Mouse (Mus musculus): ENCODE data around the gene Hipk3. TPM values are rescaled to one million over a fixed set of nuclear protein-coding genes. Genes with fewer than 3 reads are reported as not detected.

The Hipk3 gene
- polyA plus RNA-seq, 1 experiment from 2014 or later, result 11.8 TPM

DNA sequence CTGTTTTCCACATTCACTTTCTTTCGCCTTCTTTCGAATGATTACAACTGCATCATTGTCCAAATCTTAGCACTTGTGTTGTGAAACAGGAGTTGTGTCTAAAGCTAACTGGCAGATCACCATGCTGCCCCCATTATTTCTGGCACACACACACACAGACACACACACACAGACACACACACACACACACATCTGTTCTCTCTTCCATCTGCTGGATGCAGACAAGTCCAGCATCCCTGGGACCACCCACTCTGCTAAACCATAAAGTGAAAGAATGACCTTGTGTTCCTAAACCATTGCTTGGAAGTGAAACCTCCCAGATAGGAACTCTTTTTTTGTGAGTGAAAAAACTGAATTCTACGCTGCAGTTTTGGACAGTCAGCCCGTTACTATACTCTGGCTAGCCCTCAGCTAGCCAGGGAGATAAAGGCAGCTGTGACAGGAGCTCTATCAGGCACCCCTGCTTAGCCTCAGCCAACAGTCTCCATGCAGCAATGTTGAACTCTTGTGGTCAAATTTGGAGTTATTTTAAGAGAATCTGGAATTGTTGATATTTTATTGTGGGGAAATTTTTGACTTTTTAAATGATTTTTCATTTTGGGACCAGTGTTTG is 101.4 kb downstream of the Hipk3 start:
- H3K27me3 ChIP-seq (ENCODE audit: control insufficient read depth, insufficient read depth, low read length), result no peaks in the 10 kb centered on the region
- H3K4me2 ChIP-seq (ENCODE audit: low read depth, low read length), result no peak overlapping the region
- WGBS, result 60% methylated on average over 4 of the region's 4 CpGs
- no peak for ATAC-seq (ENCODE audit: low read depth)
- no peaks in the 10 kb centered on the region for H3K9me3 ChIP-seq (ENCODE audit: control insufficient read depth, low read length)
- H3K9ac ChIP-seq (replicated peaks; ENCODE audit: low read depth, low read length), result no peak overlapping the region
- H3K27ac ChIP-seq (ENCODE audit: low read depth, low read length), result no peak overlapping the region
- no peaks in the 10 kb centered on the region for H3K36me3 ChIP-seq (ENCODE audit: control insufficient read depth, insufficient read depth, low read length)
- H3K4me3 ChIP-seq (ENCODE audit: low read depth, low read length), result no peak overlapping the region
- H3K4me1 ChIP-seq (ENCODE audit: control insufficient read depth, insufficient read depth, low read length), result no peaks in the 10 kb centered on the region

DNA sequence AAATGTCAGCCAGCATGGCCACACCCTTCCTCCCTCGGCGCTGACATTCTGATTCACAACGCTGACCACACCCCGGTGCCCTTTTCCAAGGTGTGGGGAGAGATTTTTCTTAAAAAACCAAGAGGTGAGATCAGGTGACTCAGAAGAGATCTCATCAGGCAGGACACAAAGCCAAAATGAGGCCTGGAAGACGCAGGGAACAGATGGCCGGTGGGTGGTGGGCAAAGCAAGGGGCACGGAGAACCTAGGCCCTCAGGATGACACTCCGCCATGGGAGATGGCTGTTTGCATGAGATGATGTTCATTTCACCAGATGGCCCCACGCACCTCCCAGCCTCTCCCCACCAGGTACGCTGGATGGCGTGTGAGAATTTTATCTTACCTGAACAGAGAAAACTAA is 105.0 kb downstream of the Hipk3 start:
- no peak overlapping the region for H3K4me2 ChIP-seq (ENCODE audit: low read depth, low read length)
- no peak for ATAC-seq (ENCODE audit: low read depth)
- no peak overlapping the region for H3K27ac ChIP-seq (ENCODE audit: low read depth, low read length)
- no peak overlapping the region for H3K9ac ChIP-seq (replicated peaks; ENCODE audit: low read depth, low read length)
- H3K27me3 ChIP-seq (ENCODE audit: control insufficient read depth, insufficient read depth, low read length), result no peaks in the 10 kb centered on the region
- no peaks in the 10 kb centered on the region for H3K9me3 ChIP-seq (ENCODE audit: control insufficient read depth, low read length)
- no peaks in the 10 kb centered on the region for H3K4me1 ChIP-seq (ENCODE audit: control insufficient read depth, insufficient read depth, low read length)
- no peak overlapping the region for H3K4me3 ChIP-seq (ENCODE audit: low read depth, low read length)
- no peaks in the 10 kb centered on the region for H3K36me3 ChIP-seq (ENCODE audit: control insufficient read depth, insufficient read depth, low read length)
- WGBS, result 94% methylated on average over 11 of the region's 11 CpGs

DNA sequence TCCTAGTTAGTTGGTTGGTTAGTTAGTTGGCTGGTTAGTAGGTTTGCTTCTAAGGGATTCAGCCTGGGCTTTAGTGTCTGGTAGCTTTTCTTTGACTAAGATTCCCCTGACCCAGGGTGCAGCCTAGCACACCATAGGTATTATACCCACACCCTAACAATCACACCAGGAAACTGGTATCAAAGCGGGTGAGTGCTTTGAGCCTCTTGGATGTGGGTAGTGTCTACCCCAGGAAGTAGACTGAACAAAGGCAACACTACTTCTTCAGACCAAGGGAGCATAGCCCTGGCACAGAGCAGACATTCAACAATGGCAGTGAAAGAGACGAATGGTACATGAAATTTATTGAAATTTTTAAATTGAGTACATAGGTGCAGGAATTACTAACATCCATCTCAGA is 108.3 kb downstream of the Hipk3 start:
- Histone ChIP-seq H3K4me1 (ENCODE audit: control insufficient read depth, insufficient read depth, low read length) (no peaks in the 10 kb centered on the region), H3K27ac (ENCODE audit: low read depth, low read length) (no peak overlapping the region), H3K4me2 (ENCODE audit: low read depth, low read length) (no peak overlapping the region), H3K36me3 (ENCODE audit: control insufficient read depth, insufficient read depth, low read length) (no peaks in the 10 kb centered on the region), H3K9ac (replicated peaks; ENCODE audit: low read depth, low read length) (no peak overlapping the region), H3K9me3 (ENCODE audit: control insufficient read depth, low read length) (no peaks in the 10 kb centered on the region), H3K27me3 (ENCODE audit: control insufficient read depth, insufficient read depth, low read length) (no peaks in the 10 kb centered on the region), H3K4me3 (ENCODE audit: low read depth, low read length) (no peak overlapping the region)
- WGBS, result 75% methylated on average over 2 of the region's 2 CpGs
- ATAC-seq (ENCODE audit: low read depth), result no peak

DNA sequence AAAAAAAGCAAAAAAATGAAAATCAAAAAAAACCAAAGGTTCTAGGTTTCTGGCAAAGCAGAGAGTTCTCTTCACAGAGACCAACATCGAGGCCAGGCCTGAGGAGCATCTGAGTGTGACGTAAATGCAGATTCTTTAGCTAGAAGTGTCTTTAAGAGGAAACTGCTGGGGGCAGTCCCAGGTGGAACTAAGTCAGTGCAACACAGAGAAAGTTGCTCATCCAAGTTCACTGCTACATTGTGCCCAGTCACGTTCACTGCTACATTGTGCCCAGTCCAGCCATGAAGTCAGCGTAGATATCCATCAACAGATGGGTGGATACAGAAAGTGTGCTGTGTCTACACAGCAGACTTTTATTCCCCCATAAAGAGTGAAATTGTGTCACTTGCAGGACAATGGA is 110.7 kb downstream of the Hipk3 start:
- H3K27ac ChIP-seq (ENCODE audit: low read depth, low read length), result no peak overlapping the region
- WGBS, result 93% methylated on average over 4 of the region's 4 CpGs
- no peak for ATAC-seq (ENCODE audit: low read depth)

DNA sequence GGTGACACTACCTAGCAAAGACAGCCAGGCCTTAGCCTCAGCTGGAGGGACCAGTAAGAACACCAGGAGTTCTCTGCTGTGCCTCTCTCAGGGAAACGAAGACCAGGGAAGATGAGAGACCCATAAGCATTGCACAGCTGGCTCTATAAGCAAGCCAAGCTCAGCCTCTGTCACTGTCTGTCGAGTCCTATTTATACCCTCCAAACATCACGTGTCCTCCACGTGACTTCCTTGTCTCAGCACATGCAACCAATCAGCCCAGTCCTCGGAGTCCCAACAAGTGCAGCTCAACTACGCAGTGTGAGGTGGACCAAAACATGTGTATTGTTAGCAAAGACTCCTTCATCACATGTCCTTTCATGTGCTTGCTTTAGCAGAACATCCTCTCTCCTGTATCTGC is 111.4 kb downstream of the Hipk3 start:
- no peak for ATAC-seq (ENCODE audit: low read depth)

More for the DNA sequence above, 110.7 kb downstream of the Hipk3 start:
- H3K4me1 ChIP-seq (ENCODE audit: control insufficient read depth, insufficient read depth, low read length), result peaks cover 3% of the 10 kb centered on the region; the same call in 1 of the 2 replicates
- no peaks in the 10 kb centered on the region for H3K27me3 ChIP-seq (ENCODE audit: control insufficient read depth, insufficient read depth, low read length)
- H3K4me2 ChIP-seq (ENCODE audit: low read depth, low read length), result no peak overlapping the region
- no peak overlapping the region for H3K9ac ChIP-seq (replicated peaks; ENCODE audit: low read depth, low read length)
- H3K36me3 ChIP-seq (ENCODE audit: control insufficient read depth, insufficient read depth, low read length), result no peaks in the 10 kb centered on the region
- no peak overlapping the region for H3K4me3 ChIP-seq (ENCODE audit: low read depth, low read length)
- no peaks in the 10 kb centered on the region for H3K9me3 ChIP-seq (ENCODE audit: control insufficient read depth, low read length)

DNA sequence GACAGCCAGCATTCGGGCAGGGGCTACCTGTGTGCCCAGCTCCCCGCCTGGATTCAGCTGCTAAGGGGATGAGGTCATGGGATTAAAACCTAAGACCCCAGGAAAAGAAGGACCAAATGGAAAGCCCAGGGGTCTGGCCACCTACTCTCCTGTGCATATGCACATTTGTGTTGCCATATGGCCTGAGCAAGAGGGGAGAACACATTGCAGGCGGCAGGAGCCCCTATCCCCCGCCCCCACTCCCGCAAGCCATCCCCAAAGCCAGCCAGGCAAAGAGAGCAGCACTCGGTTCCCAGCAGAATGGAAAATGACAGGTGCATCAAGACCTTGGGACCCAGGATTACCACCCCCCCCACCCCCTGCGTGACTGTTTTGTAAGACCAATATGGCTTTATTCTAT is 114.9 kb downstream of the Hipk3 start:
- Histone ChIP-seq H3K36me3 (ENCODE audit: control insufficient read depth, insufficient read depth, low read length) (no peaks in the 10 kb centered on the region), H3K9ac (replicated peaks; ENCODE audit: low read depth, low read length) (no peak overlapping the region), H3K4me2 (ENCODE audit: low read depth, low read length) (no peak overlapping the region), H3K4me3 (ENCODE audit: low read depth, low read length) (no peak overlapping the region), H3K4me1 (ENCODE audit: control insufficient read depth, insufficient read depth, low read length) (peaks cover 3% of the 10 kb centered on the region; the same call in 1 of the 2 replicates), H3K27me3 (ENCODE audit: control insufficient read depth, insufficient read depth, low read length) (no peaks in the 10 kb centered on the region), H3K27ac (ENCODE audit: low read depth, low read length) (peak overlapping the region; percentile 22; the same call in 1 of the 2 replicates), H3K9me3 (ENCODE audit: control insufficient read depth, low read length) (no peaks in the 10 kb centered on the region)
- ATAC-seq (ENCODE audit: low read depth), result no peak
- 30% methylated on average over 7 of the region's 7 CpGs for WGBS

More for the DNA sequence above, 111.4 kb downstream of the Hipk3 start:
- Histone ChIP-seq H3K4me1 (ENCODE audit: control insufficient read depth, insufficient read depth, low read length) (peaks cover 3% of the 10 kb centered on the region; the same call in 1 of the 2 replicates), H3K27ac (ENCODE audit: low read depth, low read length) (no peak overlapping the region), H3K4me2 (ENCODE audit: low read depth, low read length) (no peak overlapping the region), H3K9me3 (ENCODE audit: control insufficient read depth, low read length) (no peaks in the 10 kb centered on the region), H3K9ac (replicated peaks; ENCODE audit: low read depth, low read length) (no peak overlapping the region), H3K27me3 (ENCODE audit: control insufficient read depth, insufficient read depth, low read length) (no peaks in the 10 kb centered on the region), H3K36me3 (ENCODE audit: control insufficient read depth, insufficient read depth, low read length) (no peaks in the 10 kb centered on the region), H3K4me3 (ENCODE audit: low read depth, low read length) (no peak overlapping the region)
- 93% methylated on average over 6 of the region's 6 CpGs for whole genome bisulfite sequencing

DNA sequence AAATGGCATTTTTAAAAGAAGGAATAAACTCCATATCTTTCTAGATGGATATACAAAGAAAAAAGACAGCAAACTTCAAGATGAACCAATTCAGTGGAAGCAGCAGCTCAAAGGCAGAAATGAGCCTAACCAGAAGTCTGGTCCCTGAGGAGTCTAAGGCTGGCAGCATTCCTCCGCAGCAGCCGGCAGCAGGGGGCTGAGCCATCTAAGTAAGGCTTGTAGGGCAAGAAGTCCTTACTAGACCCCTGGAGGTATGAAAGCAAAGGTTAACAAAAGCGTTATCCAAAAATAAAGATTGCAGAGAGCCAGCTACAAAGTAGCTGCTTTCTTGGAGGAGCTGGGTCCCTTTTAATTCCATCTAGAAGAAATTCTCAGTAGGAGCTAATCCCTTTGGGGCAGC is 115.5 kb downstream of the Hipk3 start:
- H3K27me3 ChIP-seq (ENCODE audit: control insufficient read depth, insufficient read depth, low read length), result no peaks in the 10 kb centered on the region
- ATAC-seq (ENCODE audit: low read depth), result no peak
- no peaks in the 10 kb centered on the region for H3K9me3 ChIP-seq (ENCODE audit: control insufficient read depth, low read length)
- 0 out of 2 replicates have a peak overlapping the region, but pooled peaks have one; percentile 18 for H3K27ac ChIP-seq (ENCODE audit: low read depth, low read length)
- H3K4me2 ChIP-seq (ENCODE audit: low read depth, low read length), result no peak overlapping the region
- no peak overlapping the region for H3K4me3 ChIP-seq (ENCODE audit: low read depth, low read length)
- 19% methylated on average over 3 of the region's 3 CpGs for WGBS
- peaks cover 3% of the 10 kb centered on the region; the same call in 1 of the 2 replicates for H3K4me1 ChIP-seq (ENCODE audit: control insufficient read depth, insufficient read depth, low read length)
- no peaks in the 10 kb centered on the region for H3K36me3 ChIP-seq (ENCODE audit: control insufficient read depth, insufficient read depth, low read length)
- H3K9ac ChIP-seq (replicated peaks; ENCODE audit: low read depth, low read length), result no peak overlapping the region

DNA sequence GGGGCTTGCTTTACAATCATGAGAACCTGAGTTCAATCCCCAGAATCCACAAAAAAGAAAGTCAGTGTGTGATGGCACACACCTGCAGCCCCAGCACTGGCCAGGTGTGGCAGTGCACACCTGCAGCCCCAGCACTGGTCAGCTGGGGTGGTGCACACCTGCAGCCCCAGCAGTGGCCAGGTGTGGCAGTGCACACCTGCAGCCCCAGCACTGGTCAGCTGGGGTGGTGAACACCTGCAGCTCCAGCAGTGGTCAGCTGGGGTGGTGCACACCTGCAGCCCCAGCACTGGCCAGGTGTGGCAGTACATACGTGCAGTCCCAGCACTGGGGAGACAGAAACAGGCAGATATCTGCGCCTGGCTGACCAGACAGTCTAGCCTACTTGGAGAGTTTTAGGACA is 116.3 kb downstream of the Hipk3 start:
- Histone ChIP-seq H3K27ac (ENCODE audit: low read depth, low read length) (no peak overlapping the region), H3K9me3 (ENCODE audit: control insufficient read depth, low read length) (no peaks in the 10 kb centered on the region), H3K36me3 (ENCODE audit: control insufficient read depth, insufficient read depth, low read length) (no peaks in the 10 kb centered on the region), H3K4me2 (ENCODE audit: low read depth, low read length) (no peak overlapping the region), H3K4me3 (ENCODE audit: low read depth, low read length) (no peak overlapping the region), H3K4me1 (ENCODE audit: control insufficient read depth, insufficient read depth, low read length) (peaks cover 3% of the 10 kb centered on the region; the same call in 1 of the 2 replicates), H3K27me3 (ENCODE audit: control insufficient read depth, insufficient read depth, low read length) (no peaks in the 10 kb centered on the region), H3K9ac (replicated peaks; ENCODE audit: low read depth, low read length) (no peak overlapping the region)
- 80% methylated on average over 2 of the region's 2 CpGs for WGBS
- 0 out of 2 replicates have a peak, but pooled peaks have one; percentile 9 for ATAC-seq (ENCODE audit: low read depth)

Data from neural tube, embryonic 14.5 days (tissue).